Mouse (Mus musculus) bone marrow macrophage, adult 2 months (primary cell): Measurements from ENCODE around the gene Fgfr2.

Experiments used
- CTCF ChIP-seq: IDR thresholded peaks from 2 replicates; pipeline ENCODE4 v1.5.1; 2012; ENCODE audit warnings: low read depth, mild to moderate bottlenecking, low read length, moderate library complexity
- POLR2A ChIP-seq: IDR thresholded peaks from 2 replicates; pipeline ENCODE4 v1.6.1; 2012; ENCODE audit warnings: mild to moderate bottlenecking, low read depth, low read length, borderline replicate concordance

DNA sequence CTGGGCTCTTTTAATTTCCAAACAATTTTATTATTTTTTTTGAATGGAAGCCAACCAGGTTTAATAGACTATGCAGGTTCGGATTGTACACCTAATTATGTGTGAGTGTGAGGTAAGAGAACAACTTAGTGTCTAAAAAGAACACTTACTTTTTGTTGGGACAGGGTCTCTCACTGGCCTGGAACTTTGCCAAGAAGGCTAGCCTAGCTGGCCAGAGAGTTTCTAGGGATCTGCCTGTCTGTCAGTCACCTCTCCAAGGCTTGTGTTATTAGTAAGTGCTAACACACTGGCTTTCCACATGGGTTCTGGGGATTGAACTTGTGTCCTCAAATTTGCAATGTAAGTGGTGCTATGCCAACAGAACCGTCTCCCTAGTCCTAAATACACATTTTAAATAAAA, 2719.8 kb downstream of the Fgfr2 start:
- TF ChIP-seq CTCF (no peak), POLR2A (no peak)
